Mouse (Mus musculus) stomach, adult 2 months (tissue): ENCODE measurements around the gene Adamts4. TPM values are rescaled to one million over a fixed set of nuclear protein-coding genes. Genes with fewer than 3 reads are reported as not detected.

Experiments used
- polyA plus RNA-seq: library from polyadenylated mRNA; depleted of rRNA; stranded (reverse); fragments of >200 nt; gene quantifications from 2 replicates; pipeline ENCODE4 v1.2.3, GENCODE M21; 2012; rRNA removed

The Adamts4 gene
- 2.8 and 2.9 TPM in 2 replicates for polyA plus RNA-seq

GRCm38 (mm10) chr1:171249913-171250600, at the start of gene Adamts4:
TSS of gene Adamts4 (plus strand) at chr1:171250421.

GRCm38 (mm10) chr1:171213801-171214496, 36.3 kb upstream of the Adamts4 start, which contains the start of gene Nr1i3:
TSS of gene Nr1i3 (plus strand) at chr1:171213970.

GRCm38 (mm10) chr1:171222238-171223155, 27.7 kb upstream of the Adamts4 start, which contains the start of gene Tomm40l:
TSS of gene Tomm40l (minus strand) at chr1:171222514.

GRCm38 (mm10) chr1:171224857-171225256, 25.4 kb upstream of the Adamts4 start, which contains the start of gene Apoa2:
TSS of gene Apoa2 (plus strand) at chr1:171225054.

GRCm38 (mm10) chr1:171234126-171234525, 16.1 kb upstream of the Adamts4 start, which contains the start of gene Fcer1g:
TSS of gene Fcer1g (minus strand) at chr1:171234365.

GRCm38 (mm10) chr1:171250680-171251593, 716 bp downstream of the Adamts4 start, which contains the start of gene Ndufs2:
TSS of gene Ndufs2 (minus strand) at chr1:171251388.

GRCm38 (mm10) chr1:171269848-171270572, 19.8 kb downstream of the Adamts4 start, which contains the start of gene B4galt3:
TSS of gene B4galt3 (plus strand) at chr1:171270328.

GRCm38 (mm10) chr1:171280916-171281527, 30.8 kb downstream of the Adamts4 start, which contains the start of gene Ppox:
TSS of gene Ppox (minus strand) at chr1:171281186.

GRCm38 (mm10) chr1:171287136-171288081, 37.2 kb downstream of the Adamts4 start, which contains the start of gene Usp21:
TSS of gene Usp21 (minus strand) at chr1:171287991.

GRCm38 (mm10) chr1:171294298-171295062, 44.3 kb downstream of the Adamts4 start, which contains the start of gene Ufc1:
TSS of gene Ufc1 (minus strand) at chr1:171295024.

Other genes with a start within 250 kb of the Adamts4 start
- gene Fcgr4, start 231.5 kb upstream of the Adamts4 start, polyA plus RNA-seq = 0.30 and 0.38 TPM in 2 replicates
- 3.2 and 4.2 TPM in 2 replicates for gene Fcgr3, start 185.5 kb upstream of the Adamts4 start, polyA plus RNA-seq
- gene Cfap126, start 136.5 kb upstream of the Adamts4 start, polyA plus RNA-seq = 1.2 and 1.4 TPM in 2 replicates
- gene Sdhc, start 99.8 kb upstream of the Adamts4 start, polyA plus RNA-seq = 87.8 and 99.3 TPM in 2 replicates
- 0.87 and 1.1 TPM in 2 replicates for gene Mpz, start 99.7 kb upstream of the Adamts4 start, polyA plus RNA-seq
- gene Pcp4l1, start 54.2 kb upstream of the Adamts4 start, polyA plus RNA-seq = 41.3 and 54.6 TPM in 2 replicates
- 0.04 and 0.11 TPM in 2 replicates for gene Nr1i3, start 36.5 kb upstream of the Adamts4 start, polyA plus RNA-seq
- 20.4 and 21.3 TPM in 2 replicates for gene Tomm40l, start 27.9 kb upstream of the Adamts4 start, polyA plus RNA-seq
- gene Apoa2, start 25.4 kb upstream of the Adamts4 start, polyA plus RNA-seq = 0.42 and 1.5 TPM in 2 replicates
- 16.4 and 22.5 TPM in 2 replicates for gene Fcer1g, start 16.1 kb upstream of the Adamts4 start, polyA plus RNA-seq
- gene Ndufs2, start 967 bp downstream of the Adamts4 start, polyA plus RNA-seq = 62.4 and 62.6 TPM in 2 replicates
- gene B4galt3, start 19.9 kb downstream of the Adamts4 start, polyA plus RNA-seq = 40.4 and 47.1 TPM in 2 replicates
- 16.4 and 17.4 TPM in 2 replicates for gene Ppox, start 30.8 kb downstream of the Adamts4 start, polyA plus RNA-seq
- 19.0 and 19.2 TPM in 2 replicates for gene Usp21, start 37.6 kb downstream of the Adamts4 start, polyA plus RNA-seq
- gene Ufc1, start 44.6 kb downstream of the Adamts4 start, polyA plus RNA-seq = 8.7 and 9.2 TPM in 2 replicates
- 16.3 and 18.4 TPM in 2 replicates for gene Dedd, start 78.7 kb downstream of the Adamts4 start, polyA plus RNA-seq
- gene Nit1, start 95.2 kb downstream of the Adamts4 start, polyA plus RNA-seq = 39.2 and 41.0 TPM in 2 replicates
- 1.2 and 1.9 TPM in 2 replicates for gene Pfdn2, start 95.2 kb downstream of the Adamts4 start, polyA plus RNA-seq
- gene Klhdc9, start 110.4 kb downstream of the Adamts4 start, polyA plus RNA-seq = 0.18 and 0.57 TPM in 2 replicates
- gene Nectin4, start 119.7 kb downstream of the Adamts4 start, polyA plus RNA-seq = 10.8 and 11.6 TPM in 2 replicates
- 1.1 and 1.5 TPM in 2 replicates for gene Arhgap30, start 138.5 kb downstream of the Adamts4 start, polyA plus RNA-seq
- 35.3 and 39.4 TPM in 2 replicates for gene Usf1, start 160.9 kb downstream of the Adamts4 start, polyA plus RNA-seq
- gene Tstd1, start 168.5 kb downstream of the Adamts4 start, polyA plus RNA-seq = 26.3 and 54.4 TPM in 2 replicates
- 43.0 and 50.4 TPM in 2 replicates for gene F11r, start 187.1 kb downstream of the Adamts4 start, polyA plus RNA-seq